ENCODE assay signal across 8 mouse cellular contexts in genomic region chr15:84231113-84231712, GRCm38 (mm10). TPM values are rescaled to one million over a fixed set of nuclear protein-coding genes. Genes with fewer than 3 reads are reported as not detected.
DNase-seq lines count a peak whose midpoint lies in the region; ATAC-seq and TF ChIP-seq lines count a peak whose summit lies in the region.

No protein-coding gene starts in this region.

- DNase-seq in testis, postnatal 10 days (ENCODE audit: low spot score) = no peak
- DNase-seq in heart, postnatal 25 days (ENCODE audit: low spot score) = peak; percentile 51
- peak; percentile 72 for DNase-seq in layer of hippocampus, postnatal 36 days
- DNase-seq in lung, postnatal 25 days (ENCODE audit: low spot score) = peak; percentile 72
- DNase-seq in right cerebral cortex, postnatal 4 days = peak; percentile 43
- DNase-seq in thymus, postnatal 25 days = no peak

- H3K27ac ChIP-seq in testis, adult 2 months (ENCODE audit: control insufficient read depth, insufficient read depth, low read depth, low read length) = no peak overlapping the region; the same call in 1 of the 2 replicates

- peaks cover 4% of the 10 kb centered on the region; the same call in 1 of the 2 replicates for H3K4me1 ChIP-seq in testis, adult 2 months (ENCODE audit: control insufficient read depth, insufficient read depth, low read length)

- no peak; the same call in 1 of the 2 replicates for TF ChIP-seq POLR2A in testis, adult 2 months (IDR thresholded peaks at IDR 0.05; ENCODE audit: control insufficient read depth, low read depth, low read length)

- peak overlapping the region; percentile 80 for H3K4me3 ChIP-seq in testis, adult 2 months (ENCODE audit: control insufficient read depth, low read depth, low read length)

- peak; percentile 85 for ATAC-seq in erythroblast, adult 5-6 weeks (replicated peaks; ENCODE audit: low FRiP score, poor library complexity, severe bottlenecking)

- H3K27me3 ChIP-seq in testis, adult 2 months (ENCODE audit: control insufficient read depth, insufficient read depth, low read length) = no peaks in the 10 kb centered on the region

- no peaks in the 10 kb centered on the region for H3K36me3 ChIP-seq in testis, adult 2 months (ENCODE audit: control insufficient read depth, insufficient read depth, low read length)

- TF ChIP-seq CTCF in testis, adult 2 months (IDR thresholded peaks at IDR 0.05; ENCODE audit: control insufficient read depth, insufficient read depth, insufficient replicate concordance, low read depth, low read length) = no peak

- intact Hi-C loops in heart, postnatal 25 days (cut with DNase I) = loop anchor here (2.0 kb wide), 1 partner anchor 30 kb away; no protein-coding TSS in a partner anchor

RNA-seq across cellular contexts. Expression of gene Parvb, which starts 0.6 kb away (rescaled TPM):
- polyA plus RNA-seq in testis, adult 2 months (2012; rRNA removed) = 5.2 and 5.4 TPM in 2 replicates
- total RNA-seq in erythroblast, adult 5-6 weeks (2015; ENCODE audit: low replicate concordance) = 21.5 and 23.6 TPM in 2 replicates
- 12.1 and 15.3 TPM in 2 replicates for total RNA-seq in erythroblast, adult 5-6 weeks (2017; ENCODE audit: low replicate concordance)
- total RNA-seq in heart, postnatal 25 days (2021) = 100 to 1,000 TPM; 147 to 154 TPM
- total RNA-seq in layer of hippocampus, postnatal 36 days (2021) = 10 to 100 TPM; 32.4 to 37.7 TPM

RNA-seq across cellular contexts. Expression of gene Samm50, which starts 39.2 kb away (rescaled TPM):
- 5.4 and 8.7 TPM in 2 replicates for polyA plus RNA-seq in testis, adult 2 months (2012; rRNA removed)
- total RNA-seq in erythroblast, adult 5-6 weeks (2015; ENCODE audit: low replicate concordance) = 9.6 and 13.2 TPM in 2 replicates
- total RNA-seq in erythroblast, adult 5-6 weeks (2017; ENCODE audit: low replicate concordance) = 7.0 and 18.7 TPM in 2 replicates
- total RNA-seq in heart, postnatal 25 days (2021) = 100 to 1,000 TPM; 264 to 267 TPM
- 10 to 100 TPM; 93.0 to 93.1 TPM for total RNA-seq in layer of hippocampus, postnatal 36 days (2021)

Comparison
In these comparisons a context has a peak if more than half of its experiments do, and no peak if none do; other contexts are left out.
1. DNase-seq: peak in heart, postnatal 25 days (single experiment), layer of hippocampus, postnatal 36 days (2 of 2), lung, postnatal 25 days (single experiment) and right cerebral cortex, postnatal 4 days (single experiment); none in testis, postnatal 10 days (single experiment) and thymus, postnatal 25 days (single experiment).
2. RNA of gene Samm50, which starts 39.2 kb away (total RNA-seq): 264 to 267 TPM in heart, postnatal 25 days and 93.0 to 93.1 TPM in layer of hippocampus, postnatal 36 days; 7.0 to 18.7 TPM in erythroblast, adult 5-6 weeks; every median in the first group is over 4 times any median in the second.